Mouse (Mus musculus): ENCODE measurements around the gene Slc4a2. TPM values are rescaled to one million over a fixed set of nuclear protein-coding genes. Genes with fewer than 3 reads are reported as not detected.

Slc4a2 gene
- polyA plus RNA-seq, 1 experiment from 2014 or later: 221 TPM

GRCm38 (mm10) chr5:24385374-24385773 is 38.3 kb upstream of the Slc4a2 start:
- TF ChIP-seq CTCF (IDR thresholded peaks at IDR 0.05): no peak
- no peaks in the 10 kb centered on the region for H3K27me3 ChIP-seq
- no peak for ATAC-seq
- DNase-seq (ENCODE audit: low read depth, low spot score): no peak
- ChIA-PET POLR2A (no interaction called here), CTCF (interaction anchor here (3.3 kb wide), 1 partner anchor 9 kb away, joined by 21 read pairs; the partner anchor contains the start of gene Abcb8)
- in situ Hi-C loops (cut with MboI; ENCODE audit: low pct_unique_long_range_greater_than_20kb): no loop called here

GRCm38 (mm10) chr5:24385887-24386550 is 37.6 kb upstream of the Slc4a2 start:
- in situ Hi-C loops (cut with MboI; ENCODE audit: low pct_unique_long_range_greater_than_20kb): no loop called here
- CTCF ChIA-PET: interaction anchor here (1.2 to 3.3 kb wide), 2 partner anchors 9 to 22 kb away, joined by 3 to 21 read pairs; partner anchors contain the start of gene Abcb8
- DNase-seq (ENCODE audit: low read depth, low spot score): no peak
- POLR2A ChIA-PET: no interaction called here
- no peak for TF ChIP-seq CTCF (IDR thresholded peaks at IDR 0.05)
- no peak for ATAC-seq
- no peaks in the 10 kb centered on the region for H3K27me3 ChIP-seq

- CTCF ChIA-PET: interaction anchor here (1.2 kb wide), 1 partner anchor 24 kb away, joined by 3 read pairs; no protein-coding TSS in a partner anchor
- in situ Hi-C loops (cut with MboI; ENCODE audit: low pct_unique_long_range_greater_than_20kb): no loop called here
- POLR2A ChIA-PET: no interaction called here
Observed at GRCm38 (mm10) chr5:24387264-24388241, 36.1 kb upstream of the Slc4a2 start.

GRCm38 (mm10) chr5:24388246-24388915 is 35.3 kb upstream of the Slc4a2 start:
- no peaks in the 10 kb centered on the region for H3K27me3 ChIP-seq
- DNase-seq (ENCODE audit: low read depth, low spot score) (no peak), ATAC-seq (no peak)
- in situ Hi-C loops (cut with MboI; ENCODE audit: low pct_unique_long_range_greater_than_20kb): no loop called here
- CTCF ChIA-PET: no interaction called here
- TF ChIP-seq CTCF (IDR thresholded peaks at IDR 0.05): no peak
- POLR2A ChIA-PET: no interaction called here

More at GRCm38 (mm10) chr5:24387264-24388241, 36.1 kb upstream of the Slc4a2 start:
- TF ChIP-seq CTCF (IDR thresholded peaks at IDR 0.05): no peak
- ATAC-seq (no peak), DNase-seq (ENCODE audit: low read depth, low spot score) (no peak)
- H3K27me3 ChIP-seq: no peaks in the 10 kb centered on the region

- in situ Hi-C loops (cut with MboI; ENCODE audit: low pct_unique_long_range_greater_than_20kb): no loop called here
- TF ChIP-seq CTCF (IDR thresholded peaks at IDR 0.05): no peak
- DNase-seq (ENCODE audit: low read depth, low spot score): no peak
- CTCF ChIA-PET: interaction anchor here (1.0 kb wide), 1 partner anchor 35 kb away, joined by 3 read pairs; the partner anchor contains the start of genes Cdk5 and Slc4a2
- no peaks in the 10 kb centered on the region for H3K27me3 ChIP-seq
- POLR2A ChIA-PET: no interaction called here
- ATAC-seq: no peak
Observed at GRCm38 (mm10) chr5:24389011-24389657, 34.5 kb upstream of the Slc4a2 start.

GRCm38 (mm10) chr5:24389658-24390020 is 34.0 kb upstream of the Slc4a2 start:
- CTCF ChIA-PET: interaction anchor here (1.0 kb wide), 1 partner anchor 34 kb away, joined by 3 read pairs; the partner anchor contains the start of genes Cdk5 and Slc4a2
- DNase-seq (ENCODE audit: low read depth, low spot score) (no peak), ATAC-seq (no peak)
- no peaks in the 10 kb centered on the region for H3K27me3 ChIP-seq
- TF ChIP-seq CTCF (IDR thresholded peaks at IDR 0.05): no peak
- in situ Hi-C loops (cut with MboI; ENCODE audit: low pct_unique_long_range_greater_than_20kb): no loop called here
- POLR2A ChIA-PET: no interaction called here

GRCm38 (mm10) chr5:24391864-24392263 is 31.8 kb upstream of the Slc4a2 start, which contains the start of gene Atg9b:
TSS of gene Atg9b (minus strand) at chr5:24392143.
- DNase-seq (ENCODE audit: low read depth, low spot score): no peak
- no peak for ATAC-seq
- in situ Hi-C loops (cut with MboI; ENCODE audit: low pct_unique_long_range_greater_than_20kb): no loop called here
- ChIA-PET CTCF (interaction anchor here (1.0 to 9.7 kb wide), 6 partner anchors 8 to 125 kb away, joined by 4 to 222 read pairs (median 8); partner anchors contain the start of gene Asic3), POLR2A (no interaction called here)
- H3K27me3 ChIP-seq: no peaks in the 10 kb centered on the region
- TF ChIP-seq CTCF (IDR thresholded peaks at IDR 0.05): no peak

- ATAC-seq: no peak
- ChIA-PET CTCF (interaction anchor here (1.0 to 9.7 kb wide), 13 partner anchors 8 to 126 kb away, joined by 3 to 222 read pairs (median 7); partner anchors contain the start of genes Asic3, Cdk5 and Slc4a2), POLR2A (interaction anchor here (0.6 to 2.9 kb wide), 3 partner anchors 11 to 131 kb away, joined by 6 to 11 read pairs (median 9); no protein-coding TSS in a partner anchor)
- in situ Hi-C loops (cut with MboI; ENCODE audit: low pct_unique_long_range_greater_than_20kb): no loop called here
- no peak for TF ChIP-seq CTCF (IDR thresholded peaks at IDR 0.05)
- no peaks in the 10 kb centered on the region for H3K27me3 ChIP-seq
- no peak for DNase-seq (ENCODE audit: low read depth, low spot score)
Observed at GRCm38 (mm10) chr5:24392724-24393123, 30.9 kb upstream of the Slc4a2 start.

- ChIA-PET POLR2A (interaction anchor here (0.7 to 2.9 kb wide), 7 partner anchors 10 to 92 kb away, joined by 3 to 11 read pairs (median 5); partner anchors contain the start of gene Fastk), CTCF (interaction anchor here (0.7 to 9.7 kb wide), 19 partner anchors 9 to 135 kb away, joined by 3 to 222 read pairs (median 8); partner anchors contain the start of genes Agap3, Asic3, Cdk5 and Slc4a2)
- ATAC-seq (no peak), DNase-seq (ENCODE audit: low read depth, low spot score) (peak; percentile 90)
- in situ Hi-C loops (cut with MboI; ENCODE audit: low pct_unique_long_range_greater_than_20kb): no loop called here
- no peaks in the 10 kb centered on the region for H3K27me3 ChIP-seq
- no peak for TF ChIP-seq CTCF (IDR thresholded peaks at IDR 0.05)
Observed at GRCm38 (mm10) chr5:24393392-24393997, 30.1 kb upstream of the Slc4a2 start, which contains the start of gene Abcb8. TSS of gene Abcb8 (plus strand) at chr5:24393663.

Measured in Patski (cell line).